Mouse (Mus musculus) brain, embryonic 14.5 days (tissue): ENCODE measurements at regions not wholly inside any gene's neighbourhood (a gene's known extent, or its start where the extent isn't known, plus 50 kb on each side); places are given as distances from the start of the nearest gene placed in this dataset.

Experiments used
- DNase-seq: peaks from one replicate; pipeline ENCODE4 v3.0.0-alpha.2; 2011; ENCODE audit warnings: low read depth
- CTCF ChIP-seq: fragments of 200-500 bp; IDR thresholded peaks from 2 replicates; pipeline ENCODE4 v1.5.1; 2012; ENCODE audit warnings: inconsistent platforms, mild to moderate bottlenecking, moderate library complexity, borderline replicate concordance; ENCODE audit not compliant: insufficient read depth, insufficient read length; ENCODE audit errors: extremely low read depth
- POLR2A ChIP-seq: fragments of 200-500 bp; IDR thresholded peaks from 2 replicates; pipeline ENCODE4 v1.6.1; 2012; ENCODE audit warnings: mild to moderate bottlenecking, inconsistent platforms, borderline replicate concordance; ENCODE audit not compliant: poor library complexity, insufficient read depth, insufficient read length, severe bottlenecking; ENCODE audit errors: extremely low read depth

GRCm38 (mm10) chr13:52188605-52189003, 342.1 kb downstream of the Gadd45g start:
- TF ChIP-seq POLR2A (no peak), CTCF (no peak)
- DNase-seq, result peak; percentile 46

GRCm38 (mm10) chr13:52189382-52189923, 341.6 kb downstream of the Diras2 start:
- no peak for TF ChIP-seq CTCF
- TF ChIP-seq POLR2A, result no peak
- no peak for DNase-seq

- no peak for DNase-seq
- TF ChIP-seq POLR2A (no peak), CTCF (no peak)
Observed at GRCm38 (mm10) chr13:52190256-52190655, 340.8 kb downstream of the Diras2 start.

DNA sequence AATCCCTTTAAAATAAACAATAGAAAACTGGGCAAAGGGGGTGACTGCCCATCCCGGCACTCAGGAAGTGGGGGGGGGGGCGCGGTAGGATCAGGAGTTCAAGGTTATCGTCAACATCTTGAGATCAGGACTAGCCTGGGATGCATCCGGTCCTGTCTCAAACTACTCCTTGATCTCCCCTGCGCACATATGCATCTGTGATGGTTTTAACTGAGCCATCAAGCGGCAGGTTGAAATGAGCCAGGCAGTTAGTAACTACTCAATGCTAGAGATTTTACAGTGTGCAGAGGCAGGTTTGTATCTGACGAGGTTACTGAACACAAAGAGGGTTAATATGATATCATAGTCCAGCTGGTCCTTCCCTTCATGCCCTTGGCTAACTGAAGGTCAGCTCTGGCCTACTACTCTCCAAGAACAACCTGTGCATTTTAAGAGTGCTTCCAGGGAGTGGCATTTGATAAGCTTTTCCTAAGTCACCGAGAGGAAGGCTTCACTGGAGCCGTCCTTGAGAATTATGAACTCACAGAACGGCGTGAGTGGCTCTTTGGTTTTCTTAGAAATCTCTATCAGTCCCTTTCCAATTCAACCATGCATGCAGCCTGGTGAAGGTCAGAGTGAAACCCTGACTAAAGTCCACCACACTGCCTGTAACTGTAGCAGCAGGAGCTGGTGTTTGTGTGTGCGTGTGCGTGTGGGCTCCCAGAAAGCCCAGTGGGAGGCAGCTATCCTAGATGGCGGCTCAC, 340.1 kb downstream of the Diras2 start:
- DNase-seq, result no peak
- no peak for TF ChIP-seq POLR2A
- TF ChIP-seq CTCF, result no peak

GRCm38 (mm10) chr13:52196917-52197316, 334.2 kb downstream of the Diras2 start:
- TF ChIP-seq CTCF (no peak), POLR2A (no peak)
- no peak for DNase-seq

DNA sequence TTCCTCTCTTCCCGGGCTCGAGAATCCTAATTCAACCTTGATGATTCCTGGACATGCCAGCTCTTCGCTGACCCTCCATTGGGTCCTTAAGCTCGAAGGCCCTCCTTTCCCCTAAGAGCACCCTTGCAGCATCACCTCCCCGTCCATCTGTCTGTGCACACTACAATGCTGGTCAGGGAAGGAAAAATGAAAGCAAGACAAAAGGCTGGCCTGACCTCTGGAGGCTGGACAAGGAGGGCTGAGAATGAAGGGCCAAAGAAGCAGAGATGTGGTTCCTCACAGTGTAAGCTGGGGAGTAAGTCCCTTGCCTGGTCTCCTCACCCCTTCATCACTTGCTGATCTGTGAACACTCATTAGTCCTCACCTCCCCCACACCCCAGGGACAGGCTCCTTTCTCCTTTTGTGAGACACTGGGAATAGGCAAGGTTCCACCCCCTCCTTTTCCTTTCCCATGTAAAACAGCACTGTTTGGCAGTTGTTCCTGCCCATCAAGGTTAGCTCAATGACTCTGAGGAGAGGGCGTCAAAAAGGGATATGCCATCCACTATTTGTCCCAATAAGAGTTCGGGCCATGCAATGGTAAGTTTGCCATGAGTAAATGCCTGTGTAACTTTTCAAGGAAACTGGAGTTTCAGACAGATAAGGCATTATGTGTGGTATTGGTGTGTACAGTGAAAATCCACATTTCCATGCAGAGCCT, 332.3 kb downstream of the Diras2 start:
- no peak for DNase-seq
- TF ChIP-seq CTCF, result no peak
- no peak for TF ChIP-seq POLR2A

DNA sequence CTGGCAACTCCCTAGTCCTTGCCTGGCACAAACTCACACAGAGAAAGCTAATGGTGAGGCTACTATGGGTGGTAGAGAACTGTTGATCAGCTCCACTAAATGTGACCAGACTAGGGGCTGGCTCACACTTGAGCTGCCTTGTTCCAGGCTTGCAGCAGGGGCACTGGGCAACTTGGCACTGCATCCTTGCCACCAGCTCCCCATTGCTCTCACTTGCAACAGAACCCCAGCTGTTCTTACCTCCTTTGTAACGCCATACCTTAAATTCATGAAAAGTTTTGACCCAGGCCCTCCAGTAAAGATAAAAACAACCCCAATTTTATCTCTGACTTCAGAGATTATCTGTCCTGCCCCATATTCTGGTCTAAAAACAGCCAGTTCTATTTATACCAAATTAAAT, 328.7 kb downstream of the Diras2 start:
- no peak for DNase-seq
- TF ChIP-seq POLR2A (no peak), CTCF (no peak)

GRCm38 (mm10) chr13:52205951-52206350, 325.1 kb downstream of the Diras2 start:
- no peak for DNase-seq
- TF ChIP-seq CTCF (no peak), POLR2A (no peak)

DNA sequence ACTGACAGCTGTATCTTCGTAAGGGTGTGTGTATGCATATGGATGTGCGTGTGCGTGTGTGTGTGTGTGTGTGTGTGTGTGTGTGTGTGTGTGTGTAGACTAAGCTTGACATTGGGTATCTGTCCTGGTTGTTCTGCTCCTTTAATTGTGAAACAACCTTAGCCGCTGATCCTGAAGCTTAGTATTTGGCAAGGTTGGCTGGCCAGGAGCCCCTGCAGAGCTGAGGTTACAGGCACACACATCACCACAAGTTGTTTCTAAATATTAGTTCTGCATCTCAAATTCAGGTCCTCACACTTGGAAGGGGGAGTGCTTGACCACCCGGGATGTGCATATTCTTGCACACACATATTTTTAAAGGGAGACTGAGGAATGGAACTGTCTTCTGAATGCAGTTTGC, 314.7 kb downstream of the Diras2 start:
- no peak for DNase-seq
- TF ChIP-seq CTCF (no peak), POLR2A (no peak)

DNA sequence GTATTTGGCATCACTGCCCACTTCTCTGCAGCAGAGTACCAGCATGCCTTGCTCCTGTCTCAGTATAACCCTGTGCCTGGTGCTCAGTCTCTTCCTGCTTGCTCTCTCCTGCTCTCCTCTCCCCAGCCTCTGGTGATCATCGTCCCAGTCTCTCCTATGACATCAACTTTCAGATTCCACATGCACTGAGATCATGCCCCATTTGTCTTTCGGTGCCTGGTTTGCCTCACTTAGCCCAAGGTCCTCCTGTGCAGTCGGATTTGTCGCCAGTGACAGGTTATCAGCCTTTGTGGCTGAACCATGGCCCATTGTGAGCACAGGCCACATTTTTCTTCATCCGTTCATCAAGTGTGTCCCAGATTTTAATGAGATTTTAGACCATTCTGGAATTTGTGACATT, 314.0 kb downstream of the Diras2 start:
- no peak for DNase-seq
- no peak for TF ChIP-seq POLR2A
- no peak for TF ChIP-seq CTCF

DNA sequence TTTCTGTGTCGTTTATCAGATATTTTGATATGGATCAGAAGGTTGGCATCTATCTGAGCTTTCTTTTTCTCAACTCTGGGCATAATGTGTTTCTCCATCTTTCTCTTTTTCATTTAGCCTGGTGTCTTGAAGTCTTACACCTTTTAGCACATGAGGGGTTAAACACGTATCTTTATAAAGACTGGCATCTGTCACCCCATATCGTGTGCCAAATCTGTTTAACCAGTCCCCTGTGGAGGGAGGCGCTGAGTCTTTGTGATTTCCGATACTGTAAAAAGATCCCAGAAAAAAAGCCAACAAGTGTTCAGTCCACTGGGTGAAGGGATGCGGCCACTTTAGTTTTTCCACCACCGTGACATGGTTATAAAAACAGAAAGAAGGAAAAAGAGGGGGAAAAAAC, 313.3 kb downstream of the Diras2 start:
- TF ChIP-seq CTCF (no peak), POLR2A (no peak)
- DNase-seq, result peak; percentile 69
